Mouse (Mus musculus): Measurements from ENCODE around the gene 4930433I11Rik. TPM values are rescaled to one million over a fixed set of nuclear protein-coding genes. Genes with fewer than 3 reads are reported as not detected.
"Not testable (repeated sequence)": the region's sequence is repeated elsewhere in the genome, so short reads cannot be mapped to it uniquely, and the experiment has no call there.

Gene 4930433I11Rik
- total RNA-seq (2021) = not detected
- long read RNA-seq, experiment 1 = 0 reads
- long read RNA-seq, experiment 2 = 0 reads

GRCm38 (mm10) chr7:40987243-40987642, at the start of gene 4930433I11Rik:
Gene 4930433I11Rik (plus strand): TSS chr7:40987543.
- DNase-seq (ENCODE audit: low spot score in 2 of 2) = no peak

DNA sequence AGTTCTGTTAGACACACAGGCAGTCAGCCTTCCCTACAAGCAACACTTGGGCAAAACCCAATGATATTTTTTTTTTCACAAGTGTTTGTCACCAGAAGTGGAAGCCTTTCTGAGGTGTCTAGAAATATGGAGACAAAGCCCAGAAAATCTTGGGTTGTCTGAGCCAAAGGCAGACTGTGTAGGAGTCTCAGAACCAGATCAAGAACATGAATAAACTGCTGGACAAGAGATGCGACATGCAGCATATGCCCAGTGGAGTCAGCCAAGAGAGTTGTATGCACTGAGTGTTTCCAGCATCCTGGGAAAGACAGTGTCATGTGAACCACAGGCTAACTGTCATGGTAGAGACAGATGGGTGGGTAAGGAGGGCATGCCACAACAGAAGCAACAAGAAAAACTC, 48.0 kb upstream of the 4930433I11Rik start:
- peak in 1 of 2 experiments; percentile 41 for DNase-seq (ENCODE audit: low spot score in 2 of 2)

DNA sequence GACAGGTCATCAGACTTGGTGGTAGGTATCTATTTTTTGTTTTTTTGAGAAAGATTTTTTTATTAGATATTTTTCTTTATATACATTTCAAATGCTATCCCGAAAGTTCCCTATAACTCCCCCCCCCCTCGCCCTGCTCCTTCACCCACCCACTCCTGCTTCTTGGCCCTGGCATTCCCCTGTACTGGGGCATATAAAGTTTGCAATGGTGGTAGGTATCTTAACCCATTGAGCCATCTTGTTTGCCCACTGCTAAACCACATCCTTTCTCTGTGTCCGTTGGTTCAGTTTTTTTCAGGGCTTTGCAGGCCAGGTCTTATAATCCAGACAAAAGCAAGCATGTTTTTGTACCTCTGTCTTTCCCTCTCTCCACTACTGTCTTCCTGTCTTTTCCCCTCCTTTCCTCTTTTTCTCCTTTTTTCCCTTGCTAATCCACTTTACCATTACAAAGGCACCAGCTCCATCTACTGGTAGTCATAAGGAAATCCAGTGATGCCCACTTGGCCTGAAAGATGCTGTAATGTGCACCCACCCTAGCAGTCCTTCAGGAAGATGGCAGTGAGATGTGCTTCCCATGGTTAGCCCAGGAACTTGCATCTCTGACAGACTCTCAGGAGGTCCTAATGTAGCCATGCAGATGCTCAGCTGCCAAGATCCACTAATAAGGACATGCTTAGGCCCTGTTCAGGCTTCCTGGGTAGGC, 45.0 kb upstream of the 4930433I11Rik start:
- peak in 1 of 2 experiments; percentile 68 for DNase-seq (ENCODE audit: low spot score in 2 of 2)

- not testable (repeated sequence) for DNase-seq (ENCODE audit: low spot score in 2 of 2)
These were observed 45.1 kb downstream of the 4930433I11Rik start, which contains the start of gene Gm4884 for GRCm38 (mm10) chr7:41032419-41032818. Gene Gm4884 (plus strand): TSS chr7:41032719.

DNA sequence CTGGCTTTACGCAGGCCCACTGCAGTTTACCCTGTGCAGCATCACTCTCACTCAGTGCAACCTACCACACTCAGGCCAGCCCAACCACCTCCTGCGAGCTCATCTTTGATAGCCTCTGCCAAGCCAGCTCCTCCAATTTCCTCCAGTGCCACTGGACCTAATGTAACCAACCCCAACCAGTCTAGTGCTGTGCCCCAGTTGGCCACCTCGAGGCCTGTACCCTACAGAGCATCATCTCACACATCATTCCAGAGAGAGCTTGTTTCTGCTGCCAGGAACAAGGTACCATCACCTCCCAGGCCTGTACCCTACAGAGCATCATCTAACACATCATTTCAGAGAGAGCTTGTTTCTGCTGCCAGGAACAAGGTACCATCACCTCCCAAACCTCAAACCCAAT, 56.7 kb downstream of the 4930433I11Rik start:
- not testable (repeated sequence) for DNase-seq (ENCODE audit: low spot score in 2 of 2)

Other genes with a start within 250 kb of the 4930433I11Rik start
- 10 to 100 TPM; 54.5 to 55.0 TPM for gene Vstm2b, start 89.2 kb upstream of the 4930433I11Rik start, total RNA-seq (2021)
- not detected for gene Gm4884, start 45.2 kb downstream of the 4930433I11Rik start, total RNA-seq (2021)
- not detected for gene Gm5592, start 166.3 kb downstream of the 4930433I11Rik start, total RNA-seq (2021)